Mouse (Mus musculus): ENCODE measurements at regions not wholly inside any gene's neighbourhood (a gene's known extent, or its start where the extent isn't known, plus 50 kb on each side); places are given as distances from the start of the nearest gene placed in this dataset.

- peak in 1 of 2 experiments; percentile 2 for DNase-seq (ENCODE audit: low spot score in 2 of 2)
These were observed 1169.1 kb downstream of the Zfp704 start for GRCm38 (mm10) chr3:8440701-8441365.
